Mouse (Mus musculus) megakaryocyte progenitor cell, adult 5-6 weeks (primary cell): ENCODE data around the gene Mrpl2. TPM values are rescaled to one million over a fixed set of nuclear protein-coding genes. Genes with fewer than 3 reads are reported as not detected.

Experiments used
- ATAC-seq: replicated peaks from 2 replicates; pipeline ENCODE4 v1.8.0; 2016; ENCODE audit warnings: mild to moderate bottlenecking, moderate TSS enrichment, inconsistent platforms; ENCODE audit not compliant: poor library complexity
- total RNA-seq, 2 experiments: library from RNA; stranded (forward) in 1 of 2; stranded (reverse) in 1 of 2; fragments of 157-497, 149-512 nt in 1 of 2; fragments of 200-1000 nt in 1 of 2; gene quantifications; 2 replicates each; pipeline versions ENCODE4 v1.2.3 to v1.2.4; 2015 to 2017

Mrpl2 gene
- total RNA-seq, 2 experiments from 2014 or later, result 84.7 to 101 TPM

- 0 out of 2 replicates have a peak, but pooled peaks have one; percentile 1 for ATAC-seq
These were observed 21.4 kb upstream of the Mrpl2 start for GRCm38 (mm10) chr17:46624598-46624997.

- ATAC-seq, result no peak
These were observed 18.6 kb upstream of the Mrpl2 start for GRCm38 (mm10) chr17:46627409-46627808.

- ATAC-seq, result no peak
These were observed 17.6 kb upstream of the Mrpl2 start for GRCm38 (mm10) chr17:46628471-46628790.

- ATAC-seq, result peak; percentile 32
These were observed 17.0 kb upstream of the Mrpl2 start, which contains the start of gene Ptk7 for GRCm38 (mm10) chr17:46628791-46629684. Gene Ptk7 (minus strand): TSS chr17:46629504.

- peak; percentile 30; the same call in 1 of the 2 replicates for ATAC-seq
These were observed 16.2 kb upstream of the Mrpl2 start for GRCm38 (mm10) chr17:46629685-46630441.

GRCm38 (mm10) chr17:46636831-46637523 lies 9.1 kb upstream of the Mrpl2 start:
- ATAC-seq, result peak; percentile 76

GRCm38 (mm10) chr17:46639929-46640328 lies 6.1 kb upstream of the Mrpl2 start:
- peak; percentile 67 for ATAC-seq

GRCm38 (mm10) chr17:46642060-46642459 lies 4.0 kb upstream of the Mrpl2 start:
- ATAC-seq, result no peak

- no peak for ATAC-seq
These were observed 1.8 kb upstream of the Mrpl2 start for GRCm38 (mm10) chr17:46644152-46644805.

GRCm38 (mm10) chr17:46644916-46645475 lies 1.0 kb upstream of the Mrpl2 start:
- no peak for ATAC-seq

- peak; percentile 14 for ATAC-seq
These were observed 263 bp downstream of the Mrpl2 start for GRCm38 (mm10) chr17:46646322-46646662.

- no peak for ATAC-seq
These were observed 1.2 kb downstream of the Mrpl2 start for GRCm38 (mm10) chr17:46647279-46647678.

- ATAC-seq, result no peak
These were observed 2.4 kb downstream of the Mrpl2 start for GRCm38 (mm10) chr17:46648436-46648835.

- ATAC-seq, result no peak
These were observed 3.8 kb downstream of the Mrpl2 start for GRCm38 (mm10) chr17:46649811-46650210.

- ATAC-seq, result peak; percentile 75
These were observed 4.4 kb downstream of the Mrpl2 start, which contains the start of gene Cul7 for GRCm38 (mm10) chr17:46650232-46651031. Gene Cul7 (plus strand): TSS chr17:46650337.

GRCm38 (mm10) chr17:46651292-46651691 lies 5.3 kb downstream of the Mrpl2 start:
- no peak for ATAC-seq

GRCm38 (mm10) chr17:46651755-46652547 lies 5.9 kb downstream of the Mrpl2 start:
- no peak for ATAC-seq

GRCm38 (mm10) chr17:46656054-46656453 lies 10.0 kb downstream of the Mrpl2 start:
- ATAC-seq, result no peak

GRCm38 (mm10) chr17:46661351-46661750 lies 15.3 kb downstream of the Mrpl2 start:
- no peak for ATAC-seq
